Mouse (Mus musculus): ENCODE data around the gene Zfyve26. TPM values are rescaled to one million over a fixed set of nuclear protein-coding genes. Genes with fewer than 3 reads are reported as not detected.
"Not testable (repeated sequence)": the region's sequence is repeated elsewhere in the genome, so short reads cannot be mapped to it uniquely, and the experiment has no call there.

Gene Zfyve26
- 12.5 and 21.0 TPM in 2 replicates for polyA plus RNA-seq (2012; rRNA removed)

DNA sequence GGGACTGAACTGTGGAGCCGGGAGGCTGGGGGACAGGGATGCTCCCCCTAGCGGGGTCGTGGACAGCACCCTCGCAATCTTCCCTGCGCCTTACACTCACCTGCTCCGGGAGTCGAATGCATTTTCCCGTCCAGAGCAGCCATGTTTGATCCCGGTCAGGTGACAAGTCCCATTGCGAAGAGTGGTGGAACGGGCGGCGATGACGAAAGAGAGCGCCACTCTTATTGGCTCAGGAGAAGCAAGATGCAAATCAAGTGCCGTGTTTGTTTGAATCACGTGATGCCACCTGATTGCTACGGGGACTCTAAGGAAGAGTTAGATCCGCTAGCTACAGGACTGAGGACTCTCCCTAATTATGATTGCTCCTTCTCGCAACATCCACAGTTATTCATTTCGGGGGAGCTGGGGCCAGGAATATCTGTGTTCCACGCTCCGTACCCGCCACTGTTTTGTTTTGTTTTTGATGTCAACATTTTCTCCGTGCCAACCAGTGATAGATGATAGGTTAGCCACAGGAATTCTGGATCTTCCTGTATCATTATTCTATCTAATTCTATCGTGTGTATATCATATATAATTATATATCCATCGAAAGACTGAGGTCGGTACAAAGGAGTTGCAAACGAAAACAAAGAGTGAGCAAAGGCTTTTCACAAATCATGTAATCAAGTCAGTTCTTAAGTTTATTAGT lies at the start of gene Zfyve26:
Gene Zfyve26, minus strand, starts transcription at position 179 of the 691 bp plus-strand sequence.
- under 1% methylated on average over 29 of the region's 29 CpGs for WGBS
- DNase-seq (ENCODE audit: low read depth, low spot score) = peak; percentile 94

DNA sequence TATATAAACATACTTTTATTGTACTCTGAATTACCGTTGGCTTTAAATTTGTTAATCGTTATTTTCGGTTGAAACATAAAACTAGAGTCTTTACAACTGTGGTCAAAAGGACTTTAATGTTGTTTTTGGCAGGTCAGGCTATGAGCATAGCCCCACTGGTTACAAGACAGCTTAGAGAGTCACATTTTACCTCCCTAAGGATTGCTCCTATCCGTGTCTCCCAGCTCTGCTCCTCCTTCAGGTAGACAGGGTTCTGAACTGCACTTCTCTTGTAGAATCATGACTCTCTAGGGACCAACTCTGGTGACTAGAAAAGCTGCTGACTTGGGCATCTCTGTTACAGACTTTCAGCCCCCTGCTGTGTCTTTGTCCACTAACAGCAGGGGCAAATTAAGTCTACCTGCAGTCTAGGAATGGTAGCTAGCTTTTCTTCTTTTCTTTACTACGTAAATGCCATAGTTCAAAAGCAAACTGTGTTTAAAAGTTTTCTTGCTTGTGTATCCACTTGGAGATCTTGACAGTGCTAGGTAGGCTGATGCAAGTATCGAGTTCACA lies 45.3 kb upstream of the Zfyve26 start:
- whole genome bisulfite sequencing = 36% methylated on average over 6 of the region's 6 CpGs
- no peak for DNase-seq (ENCODE audit: low read depth, low spot score)

DNA sequence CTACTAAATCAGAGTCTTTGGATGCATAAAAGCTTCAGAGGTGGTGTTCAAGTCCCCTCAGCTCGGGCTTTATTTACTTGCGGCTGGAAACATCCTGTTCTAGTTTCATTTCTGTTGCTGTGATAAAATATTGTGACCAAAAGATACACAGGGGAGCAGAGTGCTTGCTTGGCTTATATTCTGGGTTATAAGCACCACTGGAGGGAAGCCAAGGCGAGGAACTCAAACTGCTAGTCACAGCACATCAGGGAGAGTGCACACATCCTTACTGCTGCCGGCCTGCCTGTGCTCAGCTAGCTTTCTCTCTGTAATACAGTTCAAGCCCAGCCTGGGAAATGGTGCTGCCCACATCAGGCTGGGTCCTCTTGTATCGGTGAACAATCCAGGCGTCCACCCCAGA lies 44.4 kb upstream of the Zfyve26 start:
- 52% methylated on average over 6 of the region's 6 CpGs for WGBS
- DNase-seq (ENCODE audit: low read depth, low spot score) = no peak

DNA sequence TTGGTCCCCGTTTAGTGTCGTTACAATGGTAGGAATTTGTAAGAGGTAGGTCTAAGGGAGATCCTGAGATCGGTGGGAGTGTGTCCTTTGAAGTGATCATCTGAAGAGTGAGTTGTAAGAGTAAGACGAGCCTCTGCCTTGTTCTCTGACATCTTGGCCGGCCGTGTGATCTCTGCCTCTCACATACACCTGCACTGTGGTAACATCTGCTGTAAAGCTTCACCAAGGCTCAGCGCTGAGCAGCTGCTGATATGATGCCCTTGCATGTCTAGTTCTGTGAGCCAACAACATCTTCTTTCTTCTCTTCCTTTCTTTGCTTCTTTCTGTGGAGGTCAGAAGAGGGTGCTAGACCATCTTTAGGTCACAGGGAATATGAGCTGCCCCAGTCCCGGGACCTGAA lies 42.7 kb upstream of the Zfyve26 start:
- DNase-seq (ENCODE audit: low read depth, low spot score) = no peak
- 91% methylated on average over 8 of the region's 8 CpGs for WGBS

DNA sequence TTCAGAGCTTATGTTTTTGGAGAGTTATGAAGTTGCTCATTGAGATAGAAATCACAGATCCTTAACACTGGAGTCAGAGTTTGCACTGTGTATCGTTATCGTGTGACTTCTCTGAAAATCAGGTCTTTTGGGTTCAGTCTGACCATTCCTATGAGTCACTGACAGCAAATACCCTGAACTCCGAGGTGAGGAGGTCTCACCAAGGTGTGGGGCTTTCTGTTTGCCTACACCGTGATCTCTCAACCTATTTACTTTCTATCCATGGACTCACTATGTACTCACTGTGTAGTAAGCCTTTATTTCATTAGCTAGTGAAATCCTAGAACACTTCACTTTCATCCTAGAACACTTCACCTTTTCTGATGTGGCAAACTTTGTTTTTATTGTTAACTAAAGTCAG lies 35.6 kb upstream of the Zfyve26 start:
- 81% methylated on average over 4 of the region's 4 CpGs for WGBS
- no peak for DNase-seq (ENCODE audit: low read depth, low spot score)

DNA sequence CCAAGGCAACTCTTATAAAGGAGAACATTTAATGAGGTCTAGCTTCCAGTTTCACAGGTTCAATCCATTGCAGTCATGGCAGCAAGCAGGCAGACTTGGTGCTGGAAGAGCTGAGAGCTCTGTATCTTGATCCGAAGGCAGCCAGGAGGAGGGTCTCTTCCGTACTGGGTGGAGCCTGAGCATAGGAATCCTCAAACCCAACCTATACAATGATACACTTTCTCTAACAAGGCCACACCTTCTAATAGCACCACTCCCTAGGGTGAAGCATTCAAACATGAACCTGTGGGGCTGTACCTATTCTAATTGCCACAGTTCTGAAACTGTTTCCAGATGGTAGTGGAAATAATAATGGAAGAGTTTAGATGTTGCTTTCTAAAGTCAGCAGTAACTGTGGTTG lies 34.5 kb upstream of the Zfyve26 start:
- WGBS = 52% methylated on average over 2 of the region's 2 CpGs
- DNase-seq (ENCODE audit: low read depth, low spot score) = no peak

DNA sequence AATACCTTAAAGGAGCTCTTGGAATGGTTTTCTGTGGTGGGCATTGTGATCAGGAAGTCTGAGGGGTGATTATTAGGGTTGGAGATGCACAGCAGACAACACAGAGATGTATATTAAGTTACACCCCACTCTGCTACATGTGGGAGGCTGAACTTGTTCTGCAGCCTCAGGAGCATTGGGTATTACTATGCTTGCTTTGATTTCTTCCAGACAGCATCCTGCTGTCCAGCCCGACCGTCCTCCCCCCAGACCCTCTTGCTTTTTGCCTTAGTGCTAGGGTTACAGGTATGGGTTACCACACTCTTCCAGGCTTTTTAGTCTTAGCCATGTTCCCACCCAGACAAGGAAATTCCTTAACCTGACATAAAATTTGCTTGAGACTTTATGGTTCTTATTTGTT lies 31.8 kb upstream of the Zfyve26 start:
- WGBS = 85% methylated on average over 2 of the region's 2 CpGs
- DNase-seq (ENCODE audit: low read depth, low spot score) = no peak

DNA sequence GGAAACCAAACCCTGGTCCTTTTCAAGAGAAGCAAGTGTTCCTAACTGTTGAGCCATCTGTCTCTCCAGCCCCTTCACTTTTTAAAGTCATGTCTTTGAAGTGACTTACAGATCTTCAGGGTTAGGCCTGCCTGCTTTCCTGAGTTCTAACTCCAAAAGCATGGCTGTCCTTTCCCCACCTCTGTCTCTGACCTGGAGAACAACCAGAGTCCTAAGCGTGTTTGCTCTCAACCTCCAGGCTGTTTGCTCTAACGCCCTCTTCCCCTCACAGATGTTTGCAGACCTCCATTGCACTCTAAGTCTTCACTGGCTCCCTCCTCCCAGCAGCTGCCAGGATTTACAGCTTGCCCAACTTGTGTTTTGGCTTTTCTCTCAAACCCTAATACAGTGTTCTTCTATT lies 30.6 kb upstream of the Zfyve26 start:
- 58% methylated on average over 2 of the region's 2 CpGs for WGBS

DNA sequence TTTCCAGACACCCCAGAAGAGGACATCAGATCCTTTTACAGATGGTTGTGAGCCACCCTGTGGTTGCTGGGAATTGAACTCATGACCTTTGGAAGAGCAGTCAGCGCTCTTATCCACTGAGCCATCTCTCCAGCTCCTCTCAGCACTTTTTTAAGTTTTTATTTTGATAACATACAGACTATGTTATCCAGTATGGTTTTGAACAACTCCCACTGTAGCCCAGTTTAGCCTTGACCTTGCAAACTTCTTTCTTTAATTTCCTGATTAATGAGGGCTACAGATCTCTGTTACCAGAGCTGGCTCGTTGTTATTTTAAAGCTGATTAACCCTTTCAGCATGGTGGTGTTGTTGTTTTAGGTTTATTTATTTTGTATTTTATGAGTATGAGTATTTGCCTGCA lies 30.1 kb upstream of the Zfyve26 start:
- DNase-seq (ENCODE audit: low read depth, low spot score) = no peak
- 59% methylated on average over 2 of the region's 2 CpGs for WGBS

More for the DNA sequence above, 30.6 kb upstream of the Zfyve26 start:
- DNase-seq (ENCODE audit: low read depth, low spot score) = no peak

DNA sequence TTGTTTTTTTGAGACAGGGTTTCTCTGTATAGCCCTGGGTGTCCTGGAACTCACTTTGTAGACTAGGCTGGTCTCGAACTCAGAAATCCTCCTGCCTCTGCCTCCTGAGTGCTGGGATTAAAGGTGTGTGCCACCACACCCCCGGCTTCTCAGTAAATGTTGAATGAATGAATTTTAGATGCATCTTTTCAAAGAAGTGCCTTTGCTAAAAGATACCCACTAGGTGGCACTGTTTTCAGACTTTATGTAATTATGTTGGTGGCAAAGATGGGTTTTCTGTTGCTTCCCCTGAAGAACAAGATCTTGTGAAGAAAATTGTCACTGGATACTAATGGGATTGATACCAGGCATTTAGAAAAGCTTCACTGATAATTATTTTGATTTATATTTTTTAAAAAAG lies 26.4 kb upstream of the Zfyve26 start:
- DNase-seq (ENCODE audit: low read depth, low spot score) = not testable (repeated sequence)
- 68% methylated on average over 2 of the region's 2 CpGs for WGBS

DNA sequence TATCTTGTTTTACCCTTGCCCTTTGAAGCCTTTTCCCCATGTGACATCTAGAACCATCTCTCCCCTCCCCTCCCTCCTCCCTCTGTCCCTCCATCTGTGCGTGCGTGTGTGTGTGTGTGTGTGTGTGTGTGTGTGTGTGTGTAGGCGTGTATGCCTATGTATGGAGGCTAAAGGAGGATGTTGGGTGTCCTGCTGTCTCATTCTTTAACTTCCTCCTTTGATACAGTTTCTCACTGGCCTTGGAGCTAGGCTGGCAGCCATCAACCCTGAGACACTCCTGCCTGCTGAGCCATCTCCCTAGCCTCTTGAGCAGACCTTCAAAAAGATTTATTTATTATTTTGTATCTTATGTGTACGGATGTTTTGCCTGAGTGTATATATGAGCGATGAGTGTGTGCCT lies 24.8 kb upstream of the Zfyve26 start:
- no peak for DNase-seq (ENCODE audit: low read depth, low spot score)
- 74% methylated on average over 5 of the region's 5 CpGs for WGBS

DNA sequence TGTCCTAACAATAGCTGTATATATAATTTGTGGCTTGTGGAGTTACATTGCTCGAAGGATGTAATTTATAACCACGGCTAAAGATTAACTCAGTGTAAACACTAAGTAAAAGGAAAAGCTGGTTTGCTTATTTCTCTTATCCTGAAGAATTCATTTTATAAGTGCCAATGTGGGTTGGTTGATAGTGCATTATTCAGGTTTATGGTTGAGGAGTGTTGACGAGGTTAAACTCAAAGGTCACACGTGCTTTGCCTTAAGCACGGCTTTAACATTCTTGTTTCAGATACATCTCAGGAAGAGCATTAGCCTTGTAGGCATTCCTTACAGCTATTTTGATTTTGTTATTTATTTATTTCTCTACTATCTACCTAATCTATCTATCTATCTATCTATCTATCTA lies 21.2 kb upstream of the Zfyve26 start:
- DNase-seq (ENCODE audit: low read depth, low spot score) = peak; percentile 43
- WGBS = 21% methylated on average over 5 of the region's 5 CpGs

DNA sequence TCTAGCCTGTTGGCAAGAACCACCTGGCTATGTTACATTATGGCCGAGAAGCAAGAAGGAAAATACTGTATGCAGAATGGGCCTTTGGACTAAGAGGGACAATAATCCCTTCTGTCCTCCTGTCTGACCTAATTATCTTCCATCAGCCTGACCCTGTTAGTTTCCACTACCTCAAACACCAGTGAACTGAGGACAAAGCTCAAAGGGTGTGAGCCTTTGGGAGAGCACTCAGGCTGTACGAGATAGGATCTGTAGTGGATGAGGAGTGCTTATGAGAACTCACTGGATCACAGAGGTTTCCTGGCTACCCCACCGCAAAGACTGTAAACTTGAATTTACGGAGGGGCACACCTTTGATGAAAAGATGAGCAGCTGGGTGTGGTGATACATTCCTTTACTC lies 17.6 kb upstream of the Zfyve26 start:
- peak; percentile 39 for DNase-seq (ENCODE audit: low read depth, low spot score)
- WGBS = 54% methylated on average over 4 of the region's 4 CpGs

DNA sequence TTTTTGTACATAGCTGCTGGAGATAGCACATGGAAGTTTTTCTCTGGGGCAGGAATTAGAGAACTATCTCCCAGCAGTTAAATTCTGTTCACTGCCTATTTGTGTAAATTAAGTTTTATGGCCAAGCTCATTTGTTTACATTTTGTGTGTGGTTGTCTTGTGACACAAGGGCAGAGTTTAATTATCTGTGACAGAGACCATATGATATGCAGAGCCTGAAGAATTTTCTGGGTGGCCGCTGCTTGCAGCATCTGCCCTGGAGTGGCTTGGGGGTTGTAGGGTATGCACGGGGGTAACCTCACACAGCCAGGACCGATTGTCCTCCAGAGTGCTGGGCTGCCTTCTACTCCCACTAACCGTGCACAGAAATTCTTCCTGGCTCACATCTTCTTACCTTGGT lies 9.9 kb upstream of the Zfyve26 start:
- WGBS = 46% methylated on average over 4 of the region's 4 CpGs
- DNase-seq (ENCODE audit: low read depth, low spot score) = no peak

DNA sequence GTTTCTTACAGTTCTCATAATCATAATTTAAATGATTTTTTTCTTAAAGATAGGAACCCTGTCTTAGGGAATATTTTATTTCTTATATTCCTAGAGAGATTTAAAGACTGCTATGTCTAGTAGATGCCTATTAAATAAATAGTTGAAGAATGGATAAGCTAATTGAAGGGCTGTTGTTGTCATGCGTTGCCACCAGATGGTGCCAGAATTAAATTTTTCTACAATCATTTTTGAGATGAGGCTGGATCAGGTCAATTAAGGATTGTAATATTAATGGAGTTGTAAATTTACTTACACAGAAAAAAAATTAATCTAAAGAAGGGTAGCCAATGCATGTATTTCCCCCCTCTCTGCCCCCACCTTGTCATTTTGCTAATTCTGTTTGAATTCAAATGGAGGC lies 9.0 kb upstream of the Zfyve26 start:
- DNase-seq (ENCODE audit: low read depth, low spot score) = no peak
- 42% methylated on average over 1 of the region's 1 CpGs for WGBS

DNA sequence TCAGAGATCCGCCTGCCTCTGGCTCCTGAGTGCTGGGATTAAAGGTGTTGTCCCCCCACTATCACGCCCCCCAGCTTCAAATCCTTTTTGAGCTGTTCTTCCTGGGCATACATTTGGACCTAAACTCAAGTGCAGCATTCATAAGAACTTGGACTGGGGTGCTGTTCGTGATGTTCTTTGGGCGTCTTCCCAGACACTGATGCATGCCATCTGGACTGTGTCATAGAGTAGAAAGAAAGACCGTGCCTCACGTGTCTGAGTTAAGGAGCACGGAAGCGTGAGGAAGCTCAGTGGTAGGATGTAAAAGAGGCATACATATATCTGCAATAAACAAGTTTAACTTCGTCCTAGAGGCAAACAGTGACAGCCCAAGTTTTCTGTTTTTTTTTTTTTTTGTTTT lies 5.7 kb upstream of the Zfyve26 start:
- 65% methylated on average over 9 of the region's 9 CpGs for WGBS
- DNase-seq (ENCODE audit: low read depth, low spot score) = no peak

DNA sequence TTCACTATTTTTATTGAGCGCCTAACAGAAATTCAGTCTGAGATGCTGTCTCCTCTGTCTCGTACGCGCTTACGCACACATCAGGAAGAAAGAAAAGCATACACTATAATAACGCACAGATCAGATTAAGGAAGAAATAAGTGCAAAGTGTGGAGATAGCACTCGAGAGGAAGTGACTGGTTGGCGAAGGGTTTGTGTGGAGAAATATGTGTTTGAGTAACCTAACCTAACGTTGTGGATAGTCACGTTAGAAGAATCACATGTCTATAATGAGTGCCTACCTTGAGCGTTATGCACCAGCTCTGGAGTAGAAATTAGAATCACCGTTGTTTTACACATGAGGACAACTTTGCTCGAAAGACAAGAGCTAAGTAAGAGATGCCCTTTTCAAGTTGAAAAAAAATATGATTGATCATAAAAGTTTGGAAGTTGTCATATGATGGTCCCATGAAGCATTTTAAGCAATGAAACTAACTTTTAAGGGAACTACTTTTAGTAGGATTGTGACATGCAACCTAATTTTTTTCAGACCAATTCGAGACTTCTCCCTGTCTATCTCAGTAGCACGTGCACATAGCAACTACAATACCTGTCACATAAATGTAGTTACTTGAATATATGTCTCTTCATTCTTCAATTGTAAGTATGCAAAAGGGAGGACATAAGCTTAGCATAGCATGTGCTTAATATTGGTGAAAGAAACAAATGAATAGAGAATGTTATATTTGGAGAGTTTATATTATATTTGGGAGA lies 2.0 kb upstream of the Zfyve26 start:
- DNase-seq (ENCODE audit: low read depth, low spot score) = no peak
- 6% methylated on average over 15 of the region's 15 CpGs for WGBS

DNA sequence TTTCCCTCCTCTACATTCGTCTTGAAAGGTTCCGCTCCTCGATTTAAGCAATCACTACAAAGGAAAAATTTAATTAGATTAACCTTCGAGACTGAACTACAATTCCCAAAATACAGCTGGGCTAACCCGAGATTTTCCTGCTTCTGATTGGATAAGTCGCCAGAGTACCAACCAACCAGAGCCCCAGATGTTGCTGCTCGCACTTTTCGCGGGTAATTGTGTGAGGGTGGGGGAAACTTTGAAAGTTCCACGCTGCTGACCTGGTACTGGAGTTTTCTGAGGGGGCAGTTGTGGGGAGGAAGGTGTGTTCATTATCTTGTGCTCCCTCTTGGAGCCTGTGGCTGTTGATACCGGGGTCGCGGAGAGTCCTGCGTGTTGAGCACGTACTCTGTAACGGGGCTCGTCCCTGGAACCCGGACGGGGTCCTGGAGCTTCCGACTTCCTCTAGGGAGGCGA lies 1.0 kb upstream of the Zfyve26 start, which contains the start of gene Rad51b:
Gene Rad51b, plus strand, starts transcription at position 162 of the 456 bp plus-strand sequence.
- DNase-seq (ENCODE audit: low read depth, low spot score) = peak; percentile 85
- WGBS = under 1% methylated on average over 21 of the region's 21 CpGs

DNA sequence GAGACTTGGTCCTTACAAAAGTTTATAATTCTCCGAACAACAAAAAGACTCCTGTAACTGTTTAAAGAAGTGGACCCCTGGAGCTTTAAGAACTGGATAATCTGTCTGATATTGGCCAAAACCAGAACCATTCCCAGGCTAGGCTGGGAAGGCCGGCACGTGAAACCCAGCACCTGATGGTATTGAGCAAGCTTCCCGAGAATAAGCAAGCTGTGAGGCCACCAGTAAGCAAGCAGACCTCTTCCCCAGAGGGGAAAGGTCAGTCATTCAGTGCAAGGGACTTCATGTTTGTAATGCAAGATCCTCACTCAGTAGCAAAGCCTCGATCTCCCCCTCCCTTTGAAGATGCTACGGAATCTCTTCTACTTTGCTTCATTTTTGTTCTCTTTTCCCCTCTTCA lies 3.2 kb downstream of the Zfyve26 start:
- 75% methylated on average over 6 of the region's 6 CpGs for WGBS
- no peak for DNase-seq (ENCODE audit: low read depth, low spot score)

DNA sequence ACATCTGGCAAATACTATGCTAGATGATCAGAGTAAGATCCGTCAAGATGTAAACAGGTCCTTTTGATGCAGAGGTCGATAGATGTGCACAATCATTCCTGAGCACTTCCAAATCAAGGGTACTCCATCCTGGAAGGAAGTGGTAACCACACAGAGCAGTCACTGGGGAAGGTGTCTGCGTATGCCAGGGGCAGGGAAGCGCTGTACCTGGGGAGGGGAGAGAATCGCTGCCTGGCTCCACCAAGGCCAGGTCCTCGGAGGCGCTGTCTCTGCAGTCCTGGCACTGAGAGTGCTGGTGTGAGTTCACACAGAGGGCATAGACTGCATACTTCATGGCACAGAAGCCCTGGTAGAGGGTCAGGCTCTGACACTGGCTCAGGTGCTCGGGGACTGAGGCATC lies 13.5 kb downstream of the Zfyve26 start:
- DNase-seq (ENCODE audit: low read depth, low spot score) = no peak
- WGBS = 95% methylated on average over 8 of the region's 8 CpGs
